Mouse (Mus musculus) C3H10T1/2 (cell line): ENCODE results near the gene Dmtf1. TPM values are rescaled to one million over a fixed set of nuclear protein-coding genes. Genes with fewer than 3 reads are reported as not detected.

ENCODE experiments used
- polyA plus RNA-seq, 2 experiments: library from polyadenylated mRNA; unstranded; fragments of >200 nt; fragmentation: generic; extraction: Trizol; gene quantifications; one replicate each; pipeline ENCODE4 v1.2.1; 2012; ENCODE audit warnings: missing spikeins in 2 of 2

The Dmtf1 gene
- 1 to 10 TPM in 1 of 2 experiments, under 1 TPM in 1; 0.32 to 5.0 TPM for polyA plus RNA-seq

DNA sequence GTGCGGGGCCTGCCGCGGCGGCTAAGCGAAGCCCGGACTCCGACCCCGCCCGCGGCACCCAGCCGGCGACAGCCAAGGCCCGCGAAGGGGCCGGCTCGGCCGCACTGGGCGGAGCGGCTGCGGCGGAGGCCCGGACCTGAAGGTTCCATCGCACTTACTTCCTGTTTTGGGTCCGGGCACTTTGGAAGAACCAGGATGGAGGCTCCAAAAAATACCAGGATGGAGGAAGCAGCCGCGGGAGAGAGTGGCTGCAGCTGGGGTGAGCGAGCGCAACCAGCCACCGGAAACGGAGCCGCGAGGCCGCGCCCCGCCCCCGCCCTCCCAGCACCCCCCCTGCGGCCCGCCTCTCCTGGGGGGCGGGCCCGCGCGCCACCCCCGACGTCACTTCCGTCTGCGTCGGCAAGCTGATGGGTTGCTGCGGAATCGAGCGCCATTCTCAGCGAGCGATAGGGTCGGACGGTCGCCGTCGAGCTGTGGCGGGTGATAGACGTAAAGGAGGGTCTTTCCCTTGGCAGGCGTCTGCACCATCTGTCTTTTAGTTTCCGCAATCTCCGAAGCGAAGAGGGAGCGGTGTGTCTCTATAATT lies at the start of gene Dmtf1:
TSS of gene Dmtf1 (minus strand) at position 321 of the 586 bp plus-strand sequence.

DNA sequence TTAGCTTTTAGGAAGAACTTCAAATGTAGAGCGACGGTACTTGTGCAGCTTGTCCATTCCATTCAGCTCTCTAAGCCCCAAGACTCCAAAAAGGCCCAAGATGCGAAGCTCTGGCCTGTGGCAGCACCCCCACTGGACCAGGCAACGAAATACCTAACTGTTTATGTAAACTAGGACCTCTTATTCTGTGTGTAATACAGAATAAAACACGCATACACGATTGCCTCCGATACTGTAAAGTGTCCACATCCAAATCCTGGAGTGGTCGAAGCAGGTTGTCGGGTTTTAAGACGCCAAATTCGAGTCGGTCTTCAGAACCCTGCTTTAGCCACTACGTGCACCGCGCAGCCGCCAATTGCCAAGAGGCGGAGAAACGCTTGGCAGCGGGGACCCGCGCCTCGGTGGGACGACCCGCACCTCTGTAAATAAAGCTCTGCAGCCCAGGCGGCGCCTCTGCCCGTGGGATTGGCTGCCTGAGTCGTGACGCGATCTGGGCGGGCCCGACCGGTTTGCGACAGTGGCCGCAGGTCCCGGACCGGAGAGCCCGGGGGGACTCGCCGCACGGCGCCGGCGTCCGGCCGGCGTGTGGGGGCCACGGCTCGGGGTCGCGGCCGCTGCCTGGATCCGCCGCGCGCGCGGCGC lies 61.2 kb downstream of the Dmtf1 start, which contains the start of gene Tmem243:
TSS of gene Tmem243 (plus strand) at position 462 of the 642 bp plus-strand sequence.

Other genes starting within 250 kb of the Dmtf1 start
- 10 to 100 TPM in 1 of 2 experiments, under 1 TPM in 1; 0.48 to 12.9 TPM for gene Crot, start 164.5 kb downstream of the Dmtf1 start, polyA plus RNA-seq
- gene Tmem243, start 61.1 kb downstream of the Dmtf1 start, polyA plus RNA-seq = 1 to 10 TPM; 1.9 to 6.2 TPM
- gene 9330182L06Rik, start 104.3 kb upstream of the Dmtf1 start, polyA plus RNA-seq = under 1 TPM; 0.01 to 0.05 TPM